Mouse (Mus musculus) left cerebral cortex, adult 8-10 months (tissue): ENCODE data around the gene Nek8. TPM values are rescaled to one million over a fixed set of nuclear protein-coding genes. Genes with fewer than 3 reads are reported as not detected.

Source experiments
- DNase-seq, 2 experiments: peaks; one replicate each; pipeline ENCODE4 v3.0.0; 2022; ENCODE audit warnings: low spot score in 2 of 2
- total RNA-seq, 4 experiments: library from RNA; stranded (reverse); gene quantifications; 2 replicates each; pipeline ENCODE4 v1.2.4; 2022

The Nek8 gene
- total RNA-seq, 4 experiments from 2014 or later = 2.0 to 4.3 (median 2.8) TPM

DNA sequence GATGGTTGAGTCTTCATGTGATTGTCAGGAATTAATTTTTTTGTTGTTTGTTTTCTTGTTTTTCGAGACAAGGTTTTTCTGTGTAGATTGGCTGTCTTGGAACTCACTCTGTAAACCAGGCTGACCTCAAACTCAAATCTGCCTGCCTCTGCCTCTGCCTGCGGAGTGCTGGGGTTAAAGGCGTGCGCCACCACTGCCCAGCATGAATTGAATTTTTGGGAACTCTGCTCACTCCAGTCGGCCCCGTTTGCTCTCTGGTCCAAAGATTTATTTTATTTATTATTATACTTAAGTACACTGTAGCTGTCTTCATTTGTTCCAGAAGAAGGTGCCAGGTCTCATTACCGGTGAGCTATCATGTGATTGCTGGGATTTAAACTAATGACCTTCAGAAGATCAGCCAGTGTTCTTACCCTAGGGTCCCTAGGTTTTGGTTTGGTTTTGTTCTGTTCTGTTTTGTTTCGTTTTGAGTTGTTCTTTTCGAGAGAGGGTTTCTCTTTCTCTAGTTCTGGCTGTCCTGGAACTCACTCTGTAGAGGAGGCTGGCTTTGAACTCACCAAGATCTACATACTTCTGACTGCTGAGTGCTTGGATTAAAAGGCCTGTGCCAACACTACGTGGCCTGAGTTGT lies 7.5 kb upstream of the Nek8 start:
- no peak for DNase-seq

DNA sequence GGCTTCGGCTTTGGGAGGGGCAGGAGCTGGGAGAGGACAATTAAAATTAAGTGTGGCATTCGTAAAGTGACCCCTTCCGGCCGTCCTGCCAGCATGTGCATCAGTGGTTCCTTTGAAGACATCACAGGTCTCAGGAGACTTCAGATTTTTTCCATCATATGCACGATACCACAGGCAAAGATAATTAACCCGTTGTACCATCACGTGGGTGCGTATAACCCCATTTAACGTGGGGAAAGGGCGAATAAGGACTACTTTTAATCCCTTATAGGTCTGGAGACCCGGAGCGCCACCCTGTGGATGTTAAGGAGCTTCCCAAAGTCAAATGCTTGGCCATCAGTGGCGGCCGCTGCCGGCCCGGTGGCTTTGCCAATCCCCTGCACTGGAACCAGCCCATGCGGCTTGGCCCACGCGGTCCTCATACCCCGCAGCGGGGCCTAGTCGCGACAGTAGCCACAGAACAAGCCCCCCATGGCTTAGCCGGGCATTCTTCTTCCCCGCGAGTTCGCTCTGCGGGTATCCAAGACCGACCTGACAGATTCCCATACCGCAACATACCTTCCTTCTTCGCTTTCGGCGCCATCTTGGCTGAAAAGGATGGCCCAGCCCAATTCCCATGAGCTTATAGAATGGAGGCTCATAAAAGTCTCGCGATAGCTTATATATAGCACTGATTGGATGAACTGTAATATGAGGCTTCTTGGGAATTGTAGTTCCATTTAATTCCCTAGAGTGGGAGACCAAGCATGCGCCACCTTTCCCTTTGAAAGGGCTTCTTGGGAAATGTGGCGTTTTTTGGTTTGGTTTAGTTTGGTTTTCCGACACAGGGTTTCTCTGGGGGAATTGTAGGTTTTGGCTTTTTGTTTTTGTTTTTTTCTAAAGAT lies 6.7 kb upstream of the Nek8 start, which contains the start of gene Rpl23a:
Rpl23a (minus strand) TSS at position 624 of the 884 bp plus-strand sequence.
- DNase-seq = peak; percentile 85

DNA sequence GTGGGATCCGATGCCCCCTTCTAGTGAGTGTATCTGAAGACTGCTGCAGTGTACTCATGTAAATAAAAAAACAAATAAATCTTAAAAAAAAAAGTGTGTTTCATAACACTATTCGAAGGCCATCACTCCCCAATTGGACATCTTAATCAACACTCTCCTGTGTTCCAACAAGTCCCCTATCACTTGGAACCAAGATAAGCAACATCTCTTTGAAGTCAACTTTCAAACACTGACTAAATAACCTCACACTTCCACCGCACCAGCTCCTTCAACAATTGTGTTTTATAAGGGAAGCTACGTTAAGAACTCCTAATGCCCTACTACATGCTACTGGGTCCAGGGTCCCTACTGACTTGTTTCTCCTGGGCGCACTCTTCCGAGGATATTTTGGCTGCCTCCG lies 6.0 kb upstream of the Nek8 start:
- DNase-seq = no peak

DNA sequence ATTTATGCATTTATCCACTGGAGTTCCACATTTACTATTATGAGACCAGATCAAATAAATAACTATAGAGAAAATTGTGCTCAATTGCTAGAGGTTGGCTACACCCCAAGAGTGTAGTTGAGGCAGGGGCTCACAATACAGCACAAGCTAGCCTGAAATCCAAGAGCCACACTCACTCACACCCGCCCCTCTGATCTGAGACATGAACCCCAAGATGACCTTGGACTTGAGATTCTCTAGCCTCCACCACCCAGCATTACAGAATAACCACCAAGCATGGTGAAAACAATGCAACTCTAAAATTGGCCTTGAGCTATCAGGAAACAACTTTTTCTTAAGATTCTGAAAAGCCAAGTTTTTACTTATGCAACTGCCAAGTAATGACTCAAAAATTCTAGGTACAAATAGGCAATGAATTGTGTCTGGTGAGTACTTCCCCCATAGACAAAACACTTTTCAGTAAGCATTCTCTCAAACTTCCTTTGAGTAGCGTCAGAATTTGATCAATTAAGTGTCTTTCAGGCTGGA lies 5.4 kb upstream of the Nek8 start:
- no peak for DNase-seq

DNA sequence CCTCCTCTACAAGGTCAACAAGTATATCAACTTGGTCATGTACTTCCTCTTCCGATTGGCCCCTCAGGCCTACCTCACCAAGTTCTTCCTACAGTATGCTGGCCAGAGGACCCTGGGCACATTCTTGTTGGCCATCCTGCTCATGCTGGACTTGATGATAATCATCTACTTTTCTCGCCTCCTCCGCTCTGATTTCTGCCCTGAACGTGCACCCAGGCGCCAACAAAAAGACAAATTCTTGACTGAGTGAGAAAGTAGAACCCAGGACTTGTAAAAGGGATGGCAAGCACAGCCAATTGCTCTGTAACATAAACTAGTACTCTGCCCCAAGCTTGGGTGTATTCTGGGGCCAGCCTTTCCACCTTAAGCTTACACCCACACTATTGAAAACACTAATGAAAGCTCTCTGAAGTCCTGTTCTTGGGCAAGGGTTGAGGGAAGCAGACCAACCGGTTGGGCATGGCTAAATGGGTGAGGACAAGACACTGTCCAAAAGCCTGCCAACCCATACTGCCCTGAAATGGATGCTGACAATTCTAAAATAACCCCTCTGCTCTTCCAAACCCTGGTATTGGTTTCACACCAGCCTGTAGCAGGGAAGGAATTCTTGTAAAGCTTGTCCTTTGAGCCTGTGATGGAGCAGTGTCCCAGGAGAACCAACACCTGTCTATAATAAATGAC lies 3.7 kb upstream of the Nek8 start:
- DNase-seq = no peak

DNA sequence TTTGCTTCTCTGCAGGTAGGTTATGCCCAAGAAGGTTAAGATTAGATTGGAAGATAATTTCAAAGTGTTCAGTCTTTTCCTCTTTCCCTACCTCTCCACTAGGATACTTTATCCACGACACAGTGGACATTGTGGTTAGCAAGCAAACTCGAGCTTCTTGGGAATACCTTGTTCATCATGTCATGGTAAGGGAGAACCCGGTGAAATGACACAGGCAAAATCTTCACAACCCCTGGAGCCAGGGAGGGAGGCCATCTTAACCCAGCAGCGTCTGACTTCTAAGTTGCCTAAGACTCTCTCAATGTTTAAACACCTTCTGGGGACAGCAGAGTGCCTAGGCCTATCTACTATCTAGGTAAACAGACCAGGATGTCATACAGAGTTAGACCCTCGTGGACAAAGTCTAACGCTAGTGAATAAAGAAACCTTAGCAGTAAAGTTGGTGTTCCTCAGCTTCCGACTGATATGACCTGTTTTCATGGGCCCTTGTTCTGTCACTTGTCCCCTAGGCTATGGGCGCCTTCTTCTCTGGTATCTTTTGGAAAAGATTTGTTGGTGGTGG lies 3.0 kb upstream of the Nek8 start:
- no peak for DNase-seq

DNA sequence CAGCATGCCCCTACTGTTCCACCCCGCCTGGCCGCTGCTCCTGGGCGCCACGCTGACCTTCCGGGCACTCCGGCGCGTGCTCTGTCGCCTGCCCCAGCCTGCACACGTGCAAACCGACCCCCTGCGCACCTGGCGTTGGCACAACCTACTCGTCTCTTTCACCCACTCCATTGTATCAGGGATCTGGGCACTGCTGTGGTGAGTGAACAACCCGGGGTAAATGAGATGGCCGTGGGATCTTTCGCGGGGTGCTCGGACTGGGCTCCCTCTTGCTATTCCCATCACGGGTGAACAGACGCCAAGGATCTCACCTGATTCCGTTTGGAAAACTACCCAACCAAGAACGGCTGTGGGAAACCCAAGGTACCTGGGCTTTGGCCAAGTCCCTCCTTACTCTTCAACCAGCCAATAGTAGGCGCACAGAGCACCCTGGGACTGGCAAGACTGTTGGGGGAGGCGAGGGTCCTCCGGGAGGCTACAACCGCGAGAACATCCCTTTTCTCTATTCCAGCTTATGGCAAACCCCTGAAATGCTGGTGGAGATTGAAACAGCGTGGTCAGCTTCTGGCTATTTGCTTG lies 2.5 kb upstream of the Nek8 start:
- no peak for DNase-seq

DNA sequence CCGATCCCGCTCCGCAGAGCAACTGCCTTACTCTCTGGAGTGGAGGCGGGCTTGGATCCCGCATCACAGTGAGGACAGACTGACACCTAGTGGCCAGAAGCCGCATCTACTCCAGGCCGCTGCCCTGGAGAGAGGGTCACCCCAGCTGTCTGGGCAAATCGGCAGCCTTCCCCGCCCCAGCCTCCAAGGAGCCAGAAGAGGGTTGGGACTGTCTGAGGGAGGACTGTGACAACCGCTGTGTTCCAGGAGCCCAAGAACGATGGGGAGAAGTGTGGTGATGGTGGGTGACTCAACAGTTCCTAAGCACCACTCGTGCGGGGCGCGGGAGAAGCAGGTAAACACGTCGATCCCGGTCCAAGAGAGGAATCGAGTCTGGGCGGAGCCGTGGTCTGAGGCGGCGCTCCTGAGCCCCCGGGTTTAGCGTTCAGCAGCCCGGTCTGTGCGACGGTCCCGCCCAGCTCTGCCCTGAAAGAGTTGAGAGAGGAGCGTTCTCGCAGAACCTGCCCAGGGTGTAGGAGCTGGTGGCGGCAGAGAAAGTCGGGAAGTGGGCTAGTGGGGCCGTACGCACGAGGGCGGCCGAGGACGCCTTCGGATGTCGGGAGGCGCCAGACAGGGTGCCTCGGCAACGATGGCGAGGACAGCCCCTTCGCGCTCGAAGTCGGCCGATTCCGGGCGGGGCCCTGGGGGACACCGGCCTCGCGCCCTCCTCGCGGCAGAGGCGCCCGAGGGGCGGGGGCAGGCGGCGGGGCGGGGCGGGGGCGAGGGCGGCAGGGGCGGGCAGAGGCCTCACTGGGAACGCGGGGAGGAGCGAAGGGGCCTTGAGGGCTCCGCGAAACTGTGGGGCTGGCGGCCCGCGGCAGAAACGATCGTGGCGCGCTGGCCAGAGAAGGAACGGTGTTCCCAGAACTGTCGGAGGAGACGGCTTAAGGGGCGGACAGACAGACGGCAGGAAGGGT lies 1.7 kb upstream of the Nek8 start:
- DNase-seq = peak; percentile 85 to 89

DNA sequence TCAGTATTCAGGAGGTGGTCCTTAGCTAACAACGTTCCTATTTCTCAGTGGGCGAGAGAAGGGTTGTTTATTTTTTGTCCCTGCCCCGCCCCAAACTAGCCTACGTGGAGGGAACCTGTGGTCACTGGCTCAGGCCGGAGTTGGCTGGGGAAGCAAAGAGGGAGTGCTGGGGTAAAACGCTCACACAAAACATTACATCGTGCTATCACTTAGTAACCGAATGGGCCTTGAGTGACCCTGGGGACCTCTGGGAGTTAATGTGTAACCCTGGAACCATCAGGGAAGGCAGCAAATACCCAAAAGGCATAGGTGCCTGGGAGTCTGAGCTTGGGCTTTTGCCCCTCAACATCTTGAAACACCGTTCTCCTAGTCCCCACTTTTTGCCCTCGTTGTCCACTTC lies 962 bp upstream of the Nek8 start:
- DNase-seq = no peak

DNA sequence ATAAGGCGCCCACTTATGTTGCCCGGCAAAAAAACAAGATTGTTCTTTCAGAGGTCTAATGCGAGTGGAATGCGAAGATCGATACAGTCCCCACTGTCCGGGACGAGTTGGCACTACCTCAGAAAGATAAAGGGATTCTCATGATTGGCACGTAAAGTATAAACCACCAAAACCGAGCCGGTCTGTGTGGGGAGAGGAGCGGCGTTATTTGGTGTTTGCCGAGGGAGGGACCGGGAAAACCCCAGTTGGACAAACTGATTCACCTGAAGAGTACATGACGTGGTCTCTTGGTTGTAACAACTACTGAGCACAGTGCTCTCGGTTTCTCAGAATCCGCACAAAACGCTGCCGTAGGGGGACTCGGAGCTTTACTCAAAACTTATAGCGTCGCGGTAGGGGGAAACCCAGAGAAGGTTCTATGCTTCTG lies 443 bp upstream of the Nek8 start:
- no peak for DNase-seq

DNA sequence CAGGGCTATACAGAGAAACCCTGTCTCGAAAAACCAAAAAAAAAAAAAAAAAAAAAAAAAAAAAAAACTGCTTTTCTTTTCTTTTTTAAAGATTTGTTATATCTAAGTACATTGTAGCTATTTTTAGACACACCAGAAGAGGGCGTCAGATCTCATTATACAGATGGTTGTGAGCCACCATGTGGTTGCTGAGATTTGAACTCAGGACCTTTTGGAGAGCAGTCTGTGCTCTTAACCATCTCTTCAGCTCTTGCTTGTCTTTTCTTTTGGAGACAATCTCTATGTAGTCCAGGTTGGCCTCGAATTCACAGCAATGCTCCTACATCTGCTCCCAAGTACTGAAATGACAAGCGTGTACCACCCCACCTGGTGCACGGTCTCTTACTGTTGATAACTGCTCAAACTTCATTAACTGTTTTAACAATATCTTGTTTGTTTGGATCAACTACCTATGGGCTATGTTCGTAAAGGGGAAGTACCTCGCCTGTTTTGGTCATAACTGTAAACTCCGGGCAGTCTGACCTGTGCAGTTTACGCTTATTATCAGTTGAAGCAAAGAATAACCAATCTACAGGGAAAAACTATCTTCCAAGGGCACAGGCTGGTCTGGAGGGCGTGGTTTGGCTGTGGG lies 589 bp downstream of the Nek8 start:
- no peak for DNase-seq

DNA sequence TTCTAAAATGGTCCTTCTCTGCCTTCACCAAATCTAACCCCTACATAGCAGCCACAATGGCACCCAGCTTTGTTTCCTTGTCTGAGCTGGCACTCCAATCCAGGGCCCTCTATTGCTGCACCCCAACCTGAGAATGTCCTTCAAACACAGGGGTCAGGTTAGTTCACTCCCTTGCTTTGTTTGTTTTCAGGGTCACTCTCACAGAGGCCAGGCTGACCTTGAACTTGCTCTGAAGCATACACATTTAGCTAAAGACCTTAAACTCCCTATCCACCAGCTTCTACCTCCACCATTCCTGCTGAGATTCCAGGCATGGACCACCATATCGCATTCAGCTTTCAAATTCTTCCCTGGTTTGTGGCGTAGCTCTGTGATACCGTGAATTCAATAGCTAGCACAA lies 2.0 kb downstream of the Nek8 start:
- no peak for DNase-seq

DNA sequence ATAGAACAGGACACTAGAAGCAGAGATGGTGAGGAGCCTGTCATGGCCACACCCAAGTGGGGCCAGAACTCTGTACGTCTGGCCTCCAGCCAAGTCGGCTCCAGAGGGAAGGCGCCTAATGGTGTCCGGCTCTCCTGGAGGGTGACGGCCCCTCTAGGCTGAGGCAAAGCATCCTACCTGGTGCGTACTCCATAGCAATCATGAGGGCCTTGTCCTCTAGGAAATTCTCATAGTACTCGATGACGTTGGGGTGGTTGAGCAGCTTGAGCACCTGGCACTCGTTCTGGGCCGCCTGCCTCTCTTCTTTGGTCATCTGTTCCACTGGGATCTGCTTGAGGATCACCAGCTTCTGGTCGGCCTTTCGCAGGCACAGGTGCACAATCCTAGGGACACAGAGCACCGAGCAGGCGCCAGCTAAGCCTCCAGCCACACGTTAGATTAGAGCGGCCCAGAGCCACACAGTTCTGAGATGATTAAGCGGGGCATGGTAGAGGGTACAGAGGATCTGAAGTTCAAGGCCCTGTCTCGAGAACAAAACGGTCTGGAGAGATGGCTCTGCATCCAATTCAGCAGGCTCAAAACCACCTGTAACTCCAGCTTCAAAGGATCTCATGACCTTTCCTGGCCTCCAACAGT lies 3.6 kb downstream of the Nek8 start:
- no peak for DNase-seq

DNA sequence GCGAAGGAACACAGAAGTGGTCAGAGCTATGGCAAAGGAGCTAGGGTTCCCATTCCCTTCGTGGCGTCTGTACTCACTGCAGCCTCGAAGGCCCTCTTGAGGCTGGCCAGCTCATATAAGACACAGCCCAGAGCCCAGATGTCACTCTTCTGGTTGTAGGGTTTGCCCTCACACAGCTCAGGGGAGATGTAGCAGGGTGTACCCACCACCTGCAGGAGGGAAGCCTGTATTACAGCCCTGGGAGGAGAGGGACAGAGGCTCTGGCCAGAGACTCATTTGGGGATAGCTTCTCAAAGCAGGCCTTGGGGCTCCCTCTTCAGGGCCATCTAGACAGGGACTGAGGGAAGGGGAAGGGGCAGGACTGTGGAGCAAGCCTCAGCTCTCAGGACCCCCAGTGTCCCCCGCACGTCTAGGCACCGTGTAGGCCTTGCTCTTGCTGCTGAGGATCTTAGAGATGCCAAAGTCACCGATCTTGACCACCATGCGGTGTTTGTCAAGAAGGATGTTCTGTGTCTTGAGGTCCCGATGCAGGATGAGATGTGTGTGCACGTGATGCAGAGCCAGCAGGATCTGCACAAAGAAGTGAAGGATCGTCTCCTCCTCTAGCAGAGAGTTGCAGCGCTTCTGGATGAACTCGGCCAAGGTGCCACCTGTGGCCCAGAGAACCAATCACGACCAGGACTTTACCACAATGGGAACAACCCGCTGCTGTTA lies 4.3 kb downstream of the Nek8 start:
- no peak for DNase-seq

DNA sequence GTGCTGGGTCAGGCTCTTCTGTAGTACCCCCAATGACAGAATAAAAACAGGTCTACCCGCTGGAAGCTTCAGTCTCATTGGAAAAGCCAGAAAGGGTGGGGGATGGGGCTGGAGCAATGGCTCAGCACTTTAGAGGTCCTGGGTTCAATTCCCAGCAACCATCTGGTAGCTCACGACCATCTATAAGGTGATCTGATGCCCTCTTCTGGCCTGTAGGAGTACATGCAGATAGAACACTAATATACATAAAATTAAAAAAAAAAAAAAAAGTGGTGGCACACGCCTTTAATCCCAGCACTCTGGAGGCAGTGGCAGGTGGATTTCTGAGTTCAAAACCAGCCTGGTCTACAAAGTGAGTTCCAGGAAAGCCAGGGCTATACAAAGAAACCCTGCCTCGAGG lies 5.1 kb downstream of the Nek8 start:
- no peak for DNase-seq

DNA sequence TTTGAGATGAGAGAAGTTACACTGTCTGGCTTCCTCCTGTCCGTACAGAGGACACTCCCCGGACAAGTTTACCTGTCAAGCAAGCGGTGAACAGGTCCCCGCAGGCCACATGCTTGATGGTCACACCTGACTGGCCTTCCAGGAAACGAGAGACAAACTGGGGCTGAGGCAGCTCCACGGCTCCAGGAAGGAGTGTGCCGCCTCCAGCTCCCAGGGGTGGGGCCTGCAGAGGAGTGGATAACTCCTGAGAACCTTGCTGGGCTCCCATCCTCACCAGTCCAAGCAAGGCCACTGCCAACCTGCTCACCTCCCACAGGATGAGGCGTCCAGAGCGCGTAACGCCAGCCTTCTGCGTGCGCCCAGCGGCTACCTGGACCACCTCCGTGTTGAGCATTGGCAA lies 6.2 kb downstream of the Nek8 start:
- DNase-seq = no peak

DNA sequence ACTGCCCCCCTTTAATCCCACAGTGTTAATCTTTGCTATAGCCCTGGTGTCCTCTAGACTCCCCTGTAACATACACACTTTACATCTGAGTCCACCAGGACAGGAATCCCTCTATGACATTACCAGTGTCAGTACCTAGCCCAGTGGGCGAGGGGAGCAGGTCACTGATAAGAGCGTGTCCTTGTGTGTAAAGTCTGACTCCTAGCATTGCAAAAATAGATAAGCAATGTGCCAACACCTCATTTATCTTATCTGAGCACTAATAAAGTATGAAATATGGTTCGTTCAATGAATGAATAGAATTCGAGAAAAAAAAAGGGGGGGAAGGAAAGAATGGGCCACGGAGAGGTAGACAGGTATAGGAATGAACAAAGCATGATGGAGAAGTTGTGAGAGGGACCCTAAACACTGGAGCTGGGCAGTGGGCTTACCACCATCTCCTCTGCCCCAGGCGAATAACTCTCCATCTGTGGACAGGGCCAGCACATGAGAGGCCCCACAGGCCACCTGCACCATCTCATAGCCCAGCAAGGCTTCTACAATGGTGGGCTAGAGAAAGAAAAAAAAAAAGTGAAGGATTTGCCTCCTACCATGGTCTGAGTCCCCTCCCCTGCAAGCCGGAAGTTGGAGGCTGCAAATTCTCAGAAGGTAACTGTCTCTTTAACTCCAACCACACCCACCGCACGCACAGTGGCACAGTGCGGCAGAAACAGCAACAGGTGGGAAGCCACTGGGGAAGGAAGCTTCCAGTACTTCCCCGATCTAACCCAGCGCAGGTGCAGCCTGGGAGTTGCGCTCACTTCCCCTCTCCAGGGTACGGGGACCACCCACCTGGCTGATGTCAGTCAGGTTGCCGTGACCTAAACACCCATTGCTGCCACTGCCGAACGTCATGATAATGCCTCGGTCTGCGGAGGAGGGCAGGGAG lies 7.7 kb downstream of the Nek8 start:
- DNase-seq = no peak
